Mouse (Mus musculus): ENCODE measurements around the gene Pllp. TPM values are rescaled to one million over a fixed set of nuclear protein-coding genes. Genes with fewer than 3 reads are reported as not detected.

Pllp gene
- polyA plus RNA-seq, 1 experiment from 2014 or later: 164 TPM

DNA sequence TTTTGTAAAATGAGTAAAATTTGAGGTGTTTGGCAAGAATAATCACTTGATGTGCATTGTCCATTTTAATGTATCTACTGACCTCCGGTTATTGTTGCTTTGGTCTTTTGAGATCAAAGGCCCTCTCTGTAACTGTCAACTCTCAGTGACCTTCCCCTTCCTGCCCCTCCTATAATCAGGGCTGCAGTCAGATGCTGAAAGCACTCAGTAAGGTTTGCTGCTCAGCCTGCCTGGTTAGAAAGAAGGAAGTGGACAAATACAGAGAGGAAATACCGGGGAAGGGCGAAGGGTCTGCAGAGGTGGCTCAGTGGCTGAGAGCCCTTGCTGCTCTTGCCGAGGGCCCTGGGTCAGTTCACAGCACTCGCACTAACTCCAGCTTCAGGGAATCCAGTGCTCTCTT, 21.7 kb downstream of the Pllp start:
- Histone ChIP-seq H3K9me3 (ENCODE audit: control insufficient read depth, low read length) (no peaks in the 10 kb centered on the region), H3K9ac (ENCODE audit: low read length) (no peak overlapping the region), H3K36me3 (ENCODE audit: control insufficient read depth, insufficient read depth, low read length) (peaks cover 34% of the 10 kb centered on the region), H3K4me1 (replicated peaks; ENCODE audit: control insufficient read depth, insufficient read depth) (peaks cover 3% of the 10 kb centered on the region; the same call in 1 of the 2 replicates), H3K27me3 (ENCODE audit: control insufficient read depth, insufficient read depth, low read length) (no peaks in the 10 kb centered on the region), H3K27ac (replicated peaks) (0 out of 2 replicates have a peak overlapping the region, but pooled peaks have one; percentile 18), H3K4me2 (replicated peaks; ENCODE audit: low read depth) (no peak overlapping the region), H3K4me3 (ENCODE audit: low read depth, low read length) (no peak overlapping the region)
- TF ChIP-seq CTCF (IDR thresholded peaks at IDR 0.05; ENCODE audit: low read depth): no peak
- TF ChIP-seq EP300 (optimal IDR thresholded peaks at IDR 0.05): no peak
- 63% methylated on average over 5 of the region's 5 CpGs for WGBS
- DNase-seq (ENCODE audit: low spot score) (no peak), ATAC-seq (ENCODE audit: low FRiP score, low TSS enrichment) (no peak)

DNA sequence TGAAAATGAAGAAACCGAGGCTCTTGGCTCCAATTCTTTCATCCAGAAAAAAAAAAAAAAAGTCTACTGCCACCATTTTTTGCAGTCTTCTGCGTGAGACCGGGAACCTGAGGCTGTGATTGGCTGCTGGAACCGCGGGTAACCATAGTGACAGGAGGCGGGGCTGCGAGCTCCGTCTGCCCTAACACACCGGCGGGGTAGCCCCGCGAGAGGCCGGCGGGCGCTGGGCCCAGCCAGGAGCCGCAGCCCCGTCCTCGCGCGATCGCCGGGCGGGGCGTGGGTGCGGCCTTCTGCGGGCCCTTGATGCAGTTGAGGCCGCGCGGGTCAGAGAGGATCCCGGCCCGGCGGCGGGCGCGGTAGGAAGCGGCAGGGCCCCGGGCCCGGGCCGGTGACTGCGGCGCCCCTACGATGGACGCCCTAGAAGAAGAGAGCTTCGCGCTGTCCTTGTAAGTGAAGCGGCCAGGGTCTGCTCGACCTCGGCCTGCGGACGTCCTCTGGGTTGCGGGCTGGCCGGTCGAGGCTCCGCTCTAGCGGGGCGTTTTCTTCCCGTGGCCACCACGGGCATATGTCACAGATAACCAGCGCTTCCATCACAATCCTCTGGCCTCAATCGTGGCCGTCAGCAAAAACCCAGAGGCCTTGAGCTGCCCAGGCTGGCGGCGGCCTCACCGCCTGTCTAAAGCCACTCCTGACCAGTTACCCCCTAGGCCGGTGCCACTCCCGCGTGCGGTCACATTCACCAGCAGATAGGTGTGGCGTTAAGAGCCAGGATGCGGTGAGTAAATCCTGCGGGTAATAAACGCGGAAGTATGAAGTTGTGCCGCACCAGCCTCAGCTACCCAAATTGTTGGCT, 29.4 kb downstream of the Pllp start, which contains the start of gene Arl2bp:
Arl2bp (plus strand) TSS at position 145 of the 853 bp plus-strand sequence.
- no peaks in the 10 kb centered on the region for H3K9me3 ChIP-seq (ENCODE audit: control insufficient read depth, low read length)
- WGBS: under 1% methylated on average over 74 of the region's 74 CpGs

DNA sequence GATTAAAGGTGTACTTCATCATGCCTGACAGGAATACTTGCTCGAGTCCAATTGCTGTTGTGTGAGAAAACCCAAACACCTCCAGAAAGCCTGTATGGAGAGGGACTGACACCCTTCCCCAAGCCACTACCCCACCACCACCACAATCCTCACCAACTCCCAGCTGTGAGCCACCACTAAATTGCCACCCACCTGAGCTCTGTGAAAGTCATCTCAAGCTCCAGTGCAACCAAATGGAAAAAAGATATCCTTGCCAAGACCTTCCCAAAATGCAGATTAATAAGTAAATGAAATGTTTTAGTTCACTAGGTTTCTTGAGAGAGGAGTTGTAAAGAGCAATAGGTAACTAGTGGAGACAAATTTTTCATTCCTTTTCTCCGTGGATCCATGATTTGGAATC, 31.4 kb downstream of the Pllp start:
- WGBS: 76% methylated on average over 2 of the region's 2 CpGs
- H3K27me3 ChIP-seq (ENCODE audit: control insufficient read depth, insufficient read depth, low read length): no peaks in the 10 kb centered on the region

More for the DNA sequence above, 29.4 kb downstream of the Pllp start, which contains the start of gene Arl2bp:
- Histone ChIP-seq H3K4me2 (replicated peaks; ENCODE audit: low read depth) (peak within 1 kb of the TSS; percentile 79), H3K27me3 (ENCODE audit: control insufficient read depth, insufficient read depth, low read length) (no peaks in the 10 kb centered on the region), H3K4me3 (ENCODE audit: low read depth, low read length) (peak within 1 kb of the TSS; percentile 66), H3K4me1 (replicated peaks; ENCODE audit: control insufficient read depth, insufficient read depth) (no peaks in the 10 kb centered on the region), H3K36me3 (ENCODE audit: control insufficient read depth, insufficient read depth, low read length) (peaks cover 7% of the 10 kb centered on the region), H3K9ac (ENCODE audit: low read length) (peak within 1 kb of the TSS; percentile 88), H3K27ac (replicated peaks) (peak within 1 kb of the TSS; percentile 90)
- DNase-seq (ENCODE audit: low spot score): peak; percentile 97
- TF ChIP-seq EP300 (optimal IDR thresholded peaks at IDR 0.05) (no peak), CTCF (IDR thresholded peaks at IDR 0.05; ENCODE audit: low read depth) (no peak)
- ATAC-seq (ENCODE audit: low FRiP score, low TSS enrichment): peak; percentile 99

DNA sequence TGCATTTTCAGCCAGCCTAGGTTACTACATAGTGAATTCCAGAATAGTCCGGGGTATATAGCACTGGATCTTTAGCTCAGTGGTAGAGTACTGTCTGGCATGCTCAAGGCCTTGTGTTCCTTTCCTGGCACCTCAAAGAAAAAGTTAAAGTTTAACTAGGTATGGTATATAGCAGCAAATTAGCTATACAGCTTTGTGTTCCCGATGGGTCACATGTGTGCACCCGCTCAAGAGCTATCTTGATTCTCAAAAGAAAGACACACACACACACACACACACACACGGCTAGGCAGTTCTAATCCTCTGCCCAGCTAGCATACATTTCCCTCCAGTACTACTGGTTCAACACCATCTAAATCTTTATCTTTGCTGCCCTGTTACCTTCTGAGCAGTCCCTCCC, 35.7 kb downstream of the Pllp start:
- Histone ChIP-seq H3K4me1 (replicated peaks; ENCODE audit: control insufficient read depth, insufficient read depth) (no peaks in the 10 kb centered on the region), H3K4me3 (ENCODE audit: low read depth, low read length) (no peak overlapping the region), H3K27ac (replicated peaks) (peak overlapping the region; percentile 45; the same call in 1 of the 2 replicates), H3K9ac (ENCODE audit: low read length) (no peak overlapping the region), H3K9me3 (ENCODE audit: control insufficient read depth, low read length) (no peaks in the 10 kb centered on the region), H3K4me2 (replicated peaks; ENCODE audit: low read depth) (no peak overlapping the region), H3K36me3 (ENCODE audit: control insufficient read depth, insufficient read depth, low read length) (peaks cover 5% of the 10 kb centered on the region; the same call in 1 of the 2 replicates), H3K27me3 (ENCODE audit: control insufficient read depth, insufficient read depth, low read length) (no peaks in the 10 kb centered on the region)
- DNase-seq (ENCODE audit: low spot score): peak; percentile 76
- TF ChIP-seq CTCF (IDR thresholded peaks at IDR 0.05; ENCODE audit: low read depth) (no peak), EP300 (optimal IDR thresholded peaks at IDR 0.05) (no peak)
- peak; percentile 95 for ATAC-seq (ENCODE audit: low FRiP score, low TSS enrichment)
- WGBS: 67% methylated on average over 4 of the region's 4 CpGs

More for the DNA sequence above, 31.4 kb downstream of the Pllp start:
- Histone ChIP-seq H3K36me3 (ENCODE audit: control insufficient read depth, insufficient read depth, low read length) (no peaks in the 10 kb centered on the region), H3K4me1 (replicated peaks; ENCODE audit: control insufficient read depth, insufficient read depth) (no peaks in the 10 kb centered on the region), H3K9ac (ENCODE audit: low read length) (no peak overlapping the region), H3K9me3 (ENCODE audit: control insufficient read depth, low read length) (no peaks in the 10 kb centered on the region), H3K4me3 (ENCODE audit: low read depth, low read length) (no peak overlapping the region), H3K27ac (replicated peaks) (no peak overlapping the region), H3K4me2 (replicated peaks; ENCODE audit: low read depth) (no peak overlapping the region)
- ATAC-seq (ENCODE audit: low FRiP score, low TSS enrichment): no peak
- DNase-seq (ENCODE audit: low spot score): no peak
- TF ChIP-seq CTCF (IDR thresholded peaks at IDR 0.05; ENCODE audit: low read depth) (no peak), EP300 (optimal IDR thresholded peaks at IDR 0.05) (no peak)

DNA sequence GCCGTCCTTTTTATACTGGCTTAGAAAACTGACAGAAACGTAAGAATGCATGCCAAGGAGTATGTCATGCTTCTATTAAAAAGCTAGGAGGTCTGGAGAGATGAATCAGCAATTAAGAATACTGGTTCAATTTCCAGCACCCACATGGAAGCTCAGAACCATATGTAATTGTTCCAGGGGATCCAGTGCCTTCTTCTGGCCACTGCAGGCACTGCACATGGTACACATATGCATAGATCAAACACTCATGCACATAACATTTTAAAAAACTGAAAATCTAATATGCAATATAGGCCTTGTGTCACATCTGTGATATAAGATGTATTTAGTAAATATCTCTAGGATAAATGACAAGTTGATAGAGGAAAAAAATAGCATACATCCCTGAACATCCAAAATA, 38.0 kb downstream of the Pllp start:
- Histone ChIP-seq H3K4me3 (ENCODE audit: low read depth, low read length) (no peak overlapping the region), H3K9ac (ENCODE audit: low read length) (no peak overlapping the region), H3K4me1 (replicated peaks; ENCODE audit: control insufficient read depth, insufficient read depth) (no peaks in the 10 kb centered on the region), H3K9me3 (ENCODE audit: control insufficient read depth, low read length) (no peaks in the 10 kb centered on the region), H3K36me3 (ENCODE audit: control insufficient read depth, insufficient read depth, low read length) (peaks cover 10% of the 10 kb centered on the region), H3K4me2 (replicated peaks; ENCODE audit: low read depth) (no peak overlapping the region), H3K27me3 (ENCODE audit: control insufficient read depth, insufficient read depth, low read length) (no peaks in the 10 kb centered on the region), H3K27ac (replicated peaks) (no peak overlapping the region)
- DNase-seq (ENCODE audit: low spot score): no peak
- TF ChIP-seq CTCF (IDR thresholded peaks at IDR 0.05; ENCODE audit: low read depth) (peak; percentile 57), EP300 (optimal IDR thresholded peaks at IDR 0.05) (no peak)
- no peak for ATAC-seq (ENCODE audit: low FRiP score, low TSS enrichment)
- 83% methylated on average over 2 of the region's 2 CpGs for WGBS

DNA sequence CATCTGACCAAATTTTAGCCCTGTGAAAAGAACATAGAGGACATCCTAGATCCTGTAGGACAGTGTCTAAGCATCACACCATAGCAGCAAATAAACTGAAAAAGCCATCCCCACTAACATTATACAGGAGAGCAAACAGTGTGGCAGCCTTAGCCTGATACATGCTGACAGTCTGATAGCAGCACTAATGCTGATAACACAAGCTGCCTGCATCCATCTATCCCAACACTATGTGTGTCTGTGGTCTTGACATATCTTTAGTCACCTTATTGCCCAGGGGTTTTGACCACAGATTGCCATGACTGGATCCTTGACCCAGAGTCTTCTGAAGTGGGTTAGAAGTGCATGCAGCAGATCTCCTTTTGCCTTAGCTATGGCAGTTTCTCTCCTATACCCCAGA, 41.1 kb downstream of the Pllp start:
- Histone ChIP-seq H3K4me2 (replicated peaks; ENCODE audit: low read depth) (no peak overlapping the region), H3K4me1 (replicated peaks; ENCODE audit: control insufficient read depth, insufficient read depth) (no peaks in the 10 kb centered on the region), H3K27ac (replicated peaks) (no peak overlapping the region), H3K9me3 (ENCODE audit: control insufficient read depth, low read length) (no peaks in the 10 kb centered on the region), H3K9ac (ENCODE audit: low read length) (no peak overlapping the region), H3K36me3 (ENCODE audit: control insufficient read depth, insufficient read depth, low read length) (peaks cover 10% of the 10 kb centered on the region), H3K4me3 (ENCODE audit: low read depth, low read length) (no peak overlapping the region), H3K27me3 (ENCODE audit: control insufficient read depth, insufficient read depth, low read length) (no peaks in the 10 kb centered on the region)
- no peak for DNase-seq (ENCODE audit: low spot score)
- no peak for TF ChIP-seq EP300 (optimal IDR thresholded peaks at IDR 0.05)
- TF ChIP-seq CTCF (IDR thresholded peaks at IDR 0.05; ENCODE audit: low read depth): no peak
- ATAC-seq (ENCODE audit: low FRiP score, low TSS enrichment): no peak
